17 mouse cellular contexts compared by ENCODE assay signal in genomic region chr3:136078535-136078934, GRCm38 (mm10).
A peak's percentile ranks its signal among the peaks of the same experiment; 100 is the strongest.
DNase-seq lines count a peak whose midpoint lies in the region; ATAC-seq lines count a peak whose summit lies in the region.
"Had no signal": no experiment of that assay in that cellular context is flagged by ENCODE, and none has a peak within 500 bp of the region (broad histone marks: within the 10 kb centered on the region; RNA-seq: fewer than 3 reads in every experiment).

No protein-coding gene starts in this region.

- no peak overlapping the region for H3K27ac ChIP-seq in embryonic facial prominence, embryonic 14.5 days (replicated peaks; ENCODE audit: low read depth, low read length)
- no peak overlapping the region for H3K27ac ChIP-seq in embryonic facial prominence, embryonic 10.5 days (replicated peaks)
- H3K27ac ChIP-seq in kidney, embryonic 16.5 days (ENCODE audit: low read length), result no peak overlapping the region
- H3K27ac ChIP-seq: limb, embryonic 13.5 days; midbrain, embryonic 12.5 days; neural tube, embryonic 13.5 days had no signal

- no peak overlapping the region for H3K9ac ChIP-seq in embryonic facial prominence, embryonic 14.5 days (ENCODE audit: low read depth, low read length)
- no peak overlapping the region for H3K9ac ChIP-seq in kidney, embryonic 16.5 days (replicated peaks; ENCODE audit: low read length)
- H3K9ac ChIP-seq: limb, embryonic 13.5 days; midbrain, embryonic 12.5 days; neural tube, embryonic 13.5 days had no signal

- no peaks in the 10 kb centered on the region for H3K36me3 ChIP-seq in embryonic facial prominence, embryonic 14.5 days (ENCODE audit: control insufficient read depth, insufficient read depth, low read length)
- no peaks in the 10 kb centered on the region for H3K36me3 ChIP-seq in embryonic facial prominence, embryonic 10.5 days (replicated peaks)
- H3K36me3 ChIP-seq in kidney, embryonic 16.5 days (ENCODE audit: insufficient read depth, low read length), result no peaks in the 10 kb centered on the region
- H3K36me3 ChIP-seq: limb, embryonic 13.5 days; midbrain, embryonic 12.5 days; neural tube, embryonic 13.5 days had no signal

- WGBS in embryonic facial prominence, embryonic 14.5 days, result 63% methylated on average over 2 of the region's 2 CpGs
- 85% methylated on average over 2 of the region's 2 CpGs for WGBS in embryonic facial prominence, embryonic 10.5 days
- WGBS in kidney, embryonic 16.5 days, result 68% methylated on average over 2 of the region's 2 CpGs

- no peak overlapping the region for H3K4me3 ChIP-seq in embryonic facial prominence, embryonic 14.5 days (ENCODE audit: low read depth, low read length)
- H3K4me3 ChIP-seq in embryonic facial prominence, embryonic 10.5 days, result no peak overlapping the region
- no peak overlapping the region for H3K4me3 ChIP-seq in kidney, embryonic 16.5 days (ENCODE audit: low read length)
- H3K4me3 ChIP-seq: limb, embryonic 13.5 days; midbrain, embryonic 12.5 days; neural tube, embryonic 13.5 days had no signal

- H3K4me2 ChIP-seq in embryonic facial prominence, embryonic 14.5 days (ENCODE audit: low read depth, low read length), result no peak overlapping the region
- no peak overlapping the region for H3K4me2 ChIP-seq in kidney, embryonic 16.5 days (replicated peaks; ENCODE audit: low read depth, low read length)
- H3K4me2 ChIP-seq: heart, embryonic 11.5 days; limb, embryonic 13.5 days; midbrain, embryonic 12.5 days; neural tube, embryonic 13.5 days had no signal

- DNase-seq in embryonic facial prominence, embryonic 14.5 days (ENCODE audit: low spot score), result peak; percentile 55
- no peak for DNase-seq in embryonic facial prominence, embryonic 10.5 days (ENCODE audit: low spot score)
- peak; percentile 21 for DNase-seq in kidney, adult 9 months
- DNase-seq in lung, postnatal 25 days (ENCODE audit: low spot score), result peak; percentile 4
- DNase-seq in lung, adult 18-20 months, result no peak
- no peak for DNase-seq in cerebellum, adult 9-11 months
- DNase-seq: cerebellum, adult 8-10 months; heart, postnatal 4 days; kidney, adult 11 months; right cerebral cortex, adult 18-20 months had no signal

- no peak for ATAC-seq in embryonic facial prominence, embryonic 14.5 days (ENCODE audit: low read depth)
- ATAC-seq in kidney, embryonic 16.5 days (ENCODE audit: low FRiP score, low TSS enrichment), result no peak
- ATAC-seq: hindbrain, embryonic 16.5 days had no signal

- H3K27me3 ChIP-seq in embryonic facial prominence, embryonic 14.5 days (replicated peaks; ENCODE audit: control insufficient read depth, insufficient read depth, low read length), result no peaks in the 10 kb centered on the region
- no peaks in the 10 kb centered on the region for H3K27me3 ChIP-seq in embryonic facial prominence, embryonic 10.5 days (replicated peaks; ENCODE audit: low read depth, poor library complexity, severe bottlenecking)
- H3K27me3 ChIP-seq in kidney, embryonic 16.5 days (ENCODE audit: insufficient read depth, low read length), result no peaks in the 10 kb centered on the region
- H3K27me3 ChIP-seq: CH12.LX; limb, embryonic 13.5 days; midbrain, embryonic 12.5 days; neural tube, embryonic 13.5 days had no signal

- H3K4me1 ChIP-seq in embryonic facial prominence, embryonic 14.5 days (ENCODE audit: control insufficient read depth, insufficient read depth, low read length), result no peaks in the 10 kb centered on the region
- H3K4me1 ChIP-seq in embryonic facial prominence, embryonic 10.5 days, result no peaks in the 10 kb centered on the region
- no peaks in the 10 kb centered on the region for H3K4me1 ChIP-seq in kidney, embryonic 16.5 days (ENCODE audit: insufficient read depth, low read length)
- H3K4me1 ChIP-seq: midbrain, embryonic 12.5 days; neural tube, embryonic 13.5 days had no signal

- no peaks in the 10 kb centered on the region for H3K9me3 ChIP-seq in embryonic facial prominence, embryonic 14.5 days (ENCODE audit: control insufficient read depth, low read length)
- H3K9me3 ChIP-seq in embryonic facial prominence, embryonic 10.5 days, result no peaks in the 10 kb centered on the region
- no peaks in the 10 kb centered on the region for H3K9me3 ChIP-seq in kidney, embryonic 16.5 days (ENCODE audit: low read length)
- H3K9me3 ChIP-seq: limb, embryonic 13.5 days; midbrain, embryonic 12.5 days; neural tube, embryonic 13.5 days had no signal

Comparison
In these comparisons a context has a peak if more than half of its experiments do, and no peak if none do; other contexts are left out.
1. DNase-seq: peak in embryonic facial prominence, embryonic 14.5 days (single experiment), kidney, adult 9 months (single experiment) and lung, postnatal 25 days (single experiment); none in embryonic facial prominence, embryonic 10.5 days (single experiment), lung, adult 18-20 months (0 of 2) and cerebellum, adult 9-11 months (single experiment).